Comparison of ENCODE assay signal across 8 mouse cellular contexts in the genomic region with DNA sequence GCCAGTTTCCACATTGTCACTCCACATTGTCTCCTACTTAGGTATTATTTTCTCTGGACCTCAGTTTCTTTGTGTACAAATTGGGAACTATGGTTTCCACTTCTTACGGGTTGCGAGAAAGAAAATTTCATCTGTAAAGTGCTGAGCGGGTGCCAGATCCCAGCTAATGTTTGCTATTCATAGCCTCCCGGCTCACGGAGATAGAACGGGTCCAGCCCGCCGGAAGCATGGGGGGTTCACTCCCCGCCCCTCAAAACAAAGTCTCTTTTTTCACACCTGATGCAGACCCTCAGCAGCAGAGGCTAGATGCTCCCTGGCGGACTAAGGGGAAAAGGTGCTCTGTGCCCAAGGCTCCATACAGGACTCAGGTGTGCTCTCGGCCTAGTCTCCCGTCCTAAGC. TPM values are rescaled to one million over a fixed set of nuclear protein-coding genes. Genes with fewer than 3 reads are reported as not detected.
DNase-seq lines count a peak whose midpoint lies in the region; ATAC-seq and TF ChIP-seq lines count a peak whose summit lies in the region.

No protein-coding gene starts in this region.

- no peak for TF ChIP-seq CTCF in hindbrain, postnatal 0 days (IDR thresholded peaks at IDR 0.05; ENCODE audit: low read depth)

- H3K4me2 ChIP-seq in embryonic facial prominence, embryonic 12.5 days (replicated peaks), result peak overlapping the region; percentile 100
- peak overlapping the region; percentile 99 for H3K4me2 ChIP-seq in hindbrain, postnatal 0 days (ENCODE audit: low read depth, low read length)
- peak overlapping the region; percentile 99 for H3K4me2 ChIP-seq in neural tube, embryonic 13.5 days

- H3K27me3 ChIP-seq in embryonic facial prominence, embryonic 12.5 days, result peaks cover 51% of the 10 kb centered on the region
- no peaks in the 10 kb centered on the region for H3K27me3 ChIP-seq in hindbrain, postnatal 0 days (ENCODE audit: insufficient read depth, low read length)
- H3K27me3 ChIP-seq in neural tube, embryonic 13.5 days, result peaks cover 44% of the 10 kb centered on the region

- H3K36me3 ChIP-seq in embryonic facial prominence, embryonic 12.5 days, result no peaks in the 10 kb centered on the region
- no peaks in the 10 kb centered on the region for H3K36me3 ChIP-seq in hindbrain, postnatal 0 days (ENCODE audit: insufficient read depth, low read length)
- no peaks in the 10 kb centered on the region for H3K36me3 ChIP-seq in neural tube, embryonic 13.5 days

- H3K9ac ChIP-seq in embryonic facial prominence, embryonic 12.5 days, result peak overlapping the region; percentile 67; the same call in 1 of the 2 replicates
- peak overlapping the region; percentile 78; the same call in 1 of the 2 replicates for H3K9ac ChIP-seq in hindbrain, postnatal 0 days (replicated peaks; ENCODE audit: low read length)
- peak overlapping the region; percentile 85 for H3K9ac ChIP-seq in neural tube, embryonic 13.5 days

- no peak overlapping the region for H3K27ac ChIP-seq in embryonic facial prominence, embryonic 12.5 days
- no peak overlapping the region for H3K27ac ChIP-seq in hindbrain, postnatal 0 days
- H3K27ac ChIP-seq in neural tube, embryonic 13.5 days (replicated peaks), result no peak overlapping the region

- no peaks in the 10 kb centered on the region for H3K9me3 ChIP-seq in embryonic facial prominence, embryonic 12.5 days
- H3K9me3 ChIP-seq in hindbrain, postnatal 0 days (ENCODE audit: low read length), result no peaks in the 10 kb centered on the region
- no peaks in the 10 kb centered on the region for H3K9me3 ChIP-seq in neural tube, embryonic 13.5 days

- peak; percentile 46 for DNase-seq in layer of hippocampus, adult 11-12 months (ENCODE audit: low spot score)
- DNase-seq in layer of hippocampus, postnatal 25 days (ENCODE audit: extremely low spot score in 1 of 2, low spot score in 1 of 2), result no peak
- DNase-seq in hindbrain, postnatal 0 days (ENCODE audit: low spot score), result no peak
- no peak for DNase-seq in thymus, postnatal 10 days (ENCODE audit: low spot score in 2 of 2)
- no peak for DNase-seq in adrenal gland, adult 18-20 months (ENCODE audit: low spot score in 2 of 2)
- no peak for DNase-seq in urinary bladder, postnatal 4 days (ENCODE audit: low spot score in 2 of 2)

- peak overlapping the region; percentile 72 for H3K4me3 ChIP-seq in embryonic facial prominence, embryonic 12.5 days
- peak overlapping the region; percentile 82 for H3K4me3 ChIP-seq in hindbrain, postnatal 0 days (ENCODE audit: low read length)
- H3K4me3 ChIP-seq in neural tube, embryonic 13.5 days, result peak overlapping the region; percentile 79

- 6% methylated on average over 12 of the region's 12 CpGs for WGBS in embryonic facial prominence, embryonic 12.5 days
- 3% methylated on average over 12 of the region's 12 CpGs for WGBS in hindbrain, postnatal 0 days
- WGBS in neural tube, embryonic 13.5 days, result 6% methylated on average over 12 of the region's 12 CpGs

- ATAC-seq in embryonic facial prominence, embryonic 12.5 days (ENCODE audit: insufficient number of reproducible peaks, insufficient read depth, low FRiP score, low TSS enrichment), result 0 out of 2 replicates have a peak, but pooled peaks have one; percentile 8
- ATAC-seq in hindbrain, postnatal 0 days, result no peak
- ATAC-seq in neural tube, embryonic 13.5 days (ENCODE audit: low read depth), result no peak

- peaks cover 19% of the 10 kb centered on the region for H3K4me1 ChIP-seq in embryonic facial prominence, embryonic 12.5 days
- H3K4me1 ChIP-seq in hindbrain, postnatal 0 days (ENCODE audit: insufficient read depth, low read length), result peaks cover 10% of the 10 kb centered on the region; the same call in 1 of the 2 replicates
- peaks cover 35% of the 10 kb centered on the region for H3K4me1 ChIP-seq in neural tube, embryonic 13.5 days (replicated peaks)

RNA-seq across cellular contexts. Expression of a gene that starts 0.6 kb away (rescaled TPM):
- total RNA-seq in layer of hippocampus, postnatal 25 days (2021), result 100 to 1,000 TPM; 125 to 126 TPM
- 3.5 and 3.7 TPM in 2 replicates for polyA plus RNA-seq in embryonic facial prominence, embryonic 12.5 days (2016; fragmentation: Nextera tagmentation; extraction: Ambion mirVana)
- total RNA-seq in hindbrain, postnatal 0 days (2014; rRNA removed), result 24.0 and 26.5 TPM in 2 replicates
- polyA plus RNA-seq in hindbrain, postnatal 0 days (2015; fragmentation: Nextera tagmentation; extraction: Ambion mirVana), result 7.4 and 8.0 TPM in 2 replicates
- 5.3 and 6.5 TPM in 2 replicates for polyA plus RNA-seq in neural tube, embryonic 13.5 days (2015; fragmentation: Nextera tagmentation; extraction: Ambion mirVana)
- 1 to 10 TPM; 1.4 to 1.5 TPM for total RNA-seq in adrenal gland, adult 18-20 months (2021)
